Mouse (Mus musculus) E14TG2a.4 (cell line): ENCODE results near the gene C130032M10Rik.

ENCODE experiments used
- CTCF ChIP-seq: conservative IDR thresholded peaks from 2 replicates; pipeline ENCODE4 v1.5.1; 2014; ENCODE audit warnings: low read length
- NANOG ChIP-seq: IDR thresholded peaks from 2 replicates; pipeline ENCODE4 v1.6.1; 2014; ENCODE audit warnings: borderline replicate concordance, low read length, mixed read lengths
- POU5F1 ChIP-seq: IDR thresholded peaks from 2 replicates; pipeline ENCODE4 v1.6.1; 2014; ENCODE audit warnings: low read length, borderline replicate concordance

DNA sequence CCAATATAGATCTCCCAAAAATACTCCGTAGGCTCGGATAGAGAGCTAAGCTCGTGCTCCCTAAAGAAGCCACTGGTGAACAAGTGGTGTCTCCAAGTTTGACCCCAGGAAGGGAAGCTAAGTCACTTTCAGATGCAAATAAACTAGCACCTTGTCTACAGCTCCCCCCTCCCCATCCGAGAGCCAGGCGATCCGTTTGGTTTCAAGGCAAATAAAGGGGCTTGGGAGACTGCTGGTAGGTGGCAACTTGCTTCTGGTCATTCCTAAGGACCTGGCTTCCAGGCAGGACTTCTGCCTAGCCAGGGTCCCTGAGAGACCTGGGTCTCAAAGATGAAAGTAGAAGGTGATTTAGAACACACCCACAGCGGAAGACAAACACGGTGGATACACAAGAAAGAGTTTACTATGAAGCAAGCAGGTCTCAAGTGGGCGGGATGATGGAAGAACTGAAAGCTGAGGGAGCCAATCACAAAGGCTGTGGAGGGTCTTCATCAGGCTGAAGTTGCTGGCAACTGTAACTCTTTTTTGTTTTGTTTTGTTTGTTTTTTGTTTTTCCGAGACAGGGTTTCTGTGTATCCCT, 40.9 kb downstream of the C130032M10Rik start:
- no peak for TF ChIP-seq CTCF
- no peak for TF ChIP-seq POU5F1
- TF ChIP-seq NANOG, result no peak
